Mouse (Mus musculus) megakaryocyte, embryonic 14.5 days (primary cell): ENCODE results near the gene Polr1e.

Experiments used
- FLI1 ChIP-seq: IDR thresholded peaks from 2 replicates; pipeline ENCODE4 v1.6.1; 2012; ENCODE audit warnings: low read length, inconsistent platforms, mixed read lengths
- GATA1 ChIP-seq: IDR thresholded peaks from 3 replicates; pipeline ENCODE4 v1.6.1; 2012; ENCODE audit warnings: mixed read lengths, low read length, inconsistent platforms, borderline replicate concordance

GRCm38 (mm10) chr4:45083487-45083886 lies 65.1 kb downstream of the Polr1e start:
- TF ChIP-seq GATA1 (no peak), FLI1 (no peak)
